Mouse (Mus musculus) pancreas, adult 10 weeks (tissue): ENCODE data around the gene Nr1i3. TPM values are rescaled to one million over a fixed set of nuclear protein-coding genes. Genes with fewer than 3 reads are reported as not detected.

Experiments used
- polyA plus RNA-seq: library from polyadenylated mRNA; stranded (reverse); fragments of 350-450 nt; fragmentation: Illumina TruSeq; extraction: RNeasy Lipid Tissue Mini Kit (QIAGEN cat#74804); gene quantifications from one replicate; pipeline ENCODE4 v1.2.3, GENCODE M21; 2015; ENCODE audit warnings: low read depth, low replicate concordance; ENCODE audit not compliant: insufficient read depth

The Nr1i3 gene
- polyA plus RNA-seq = not detected

GRCm38 (mm10) chr1:171213801-171214496 is at the start of gene Nr1i3:
Gene Nr1i3 (plus strand): TSS chr1:171213970.

GRCm38 (mm10) chr1:171195887-171196397 is 17.8 kb upstream of the Nr1i3 start, which contains the start of gene Pcp4l1:
Gene Pcp4l1 (minus strand): TSS chr1:171196268.

GRCm38 (mm10) chr1:171222238-171223155 is 8.7 kb downstream of the Nr1i3 start, which contains the start of gene Tomm40l:
Gene Tomm40l (minus strand): TSS chr1:171222514.

GRCm38 (mm10) chr1:171224857-171225256 is 11.1 kb downstream of the Nr1i3 start, which contains the start of gene Apoa2:
Gene Apoa2 (plus strand): TSS chr1:171225054.

GRCm38 (mm10) chr1:171234126-171234525 is 20.4 kb downstream of the Nr1i3 start, which contains the start of gene Fcer1g:
Gene Fcer1g (minus strand): TSS chr1:171234365.

GRCm38 (mm10) chr1:171249913-171250600 is 36.3 kb downstream of the Nr1i3 start, which contains the start of gene Adamts4:
Gene Adamts4 (plus strand): TSS chr1:171250421.

GRCm38 (mm10) chr1:171250680-171251593 is 37.2 kb downstream of the Nr1i3 start, which contains the start of gene Ndufs2:
Gene Ndufs2 (minus strand): TSS chr1:171251388.

GRCm38 (mm10) chr1:171269848-171270572 is 56.2 kb downstream of the Nr1i3 start, which contains the start of gene B4galt3:
Gene B4galt3 (plus strand): TSS chr1:171270328.

Other genes starting within 250 kb of the Nr1i3 start
- gene Fcgr2b, start 237.4 kb upstream of the Nr1i3 start, polyA plus RNA-seq = 6.6 TPM
- gene Fcgr4, start 195.1 kb upstream of the Nr1i3 start, polyA plus RNA-seq = 0.68 TPM
- 10.0 TPM for gene Fcgr3, start 149.0 kb upstream of the Nr1i3 start, polyA plus RNA-seq
- gene Cfap126, start 100.1 kb upstream of the Nr1i3 start, polyA plus RNA-seq = 1.6 TPM
- 17.8 TPM for gene Sdhc, start 63.4 kb upstream of the Nr1i3 start, polyA plus RNA-seq
- gene Mpz, start 63.3 kb upstream of the Nr1i3 start, polyA plus RNA-seq = 1.4 TPM
- 10.0 TPM for gene Pcp4l1, start 17.7 kb upstream of the Nr1i3 start, polyA plus RNA-seq
- gene Tomm40l, start 8.5 kb downstream of the Nr1i3 start, polyA plus RNA-seq = 19.5 TPM
- gene Apoa2, start 11.1 kb downstream of the Nr1i3 start, polyA plus RNA-seq = not detected
- gene Fcer1g, start 20.4 kb downstream of the Nr1i3 start, polyA plus RNA-seq = 14.0 TPM
- gene Adamts4, start 36.5 kb downstream of the Nr1i3 start, polyA plus RNA-seq = 0.94 TPM
- 77.8 TPM for gene Ndufs2, start 37.4 kb downstream of the Nr1i3 start, polyA plus RNA-seq
- gene B4galt3, start 56.4 kb downstream of the Nr1i3 start, polyA plus RNA-seq = 14.4 TPM
- 18.2 TPM for gene Ppox, start 67.2 kb downstream of the Nr1i3 start, polyA plus RNA-seq
- 16.4 TPM for gene Usp21, start 74.0 kb downstream of the Nr1i3 start, polyA plus RNA-seq
- 42.1 TPM for gene Ufc1, start 81.1 kb downstream of the Nr1i3 start, polyA plus RNA-seq
- 12.2 TPM for gene Dedd, start 115.2 kb downstream of the Nr1i3 start, polyA plus RNA-seq
- 13.2 TPM for gene Nit1, start 131.7 kb downstream of the Nr1i3 start, polyA plus RNA-seq
- 9.1 TPM for gene Pfdn2, start 131.7 kb downstream of the Nr1i3 start, polyA plus RNA-seq
- not detected for gene Klhdc9, start 146.8 kb downstream of the Nr1i3 start, polyA plus RNA-seq
- gene Nectin4, start 156.1 kb downstream of the Nr1i3 start, polyA plus RNA-seq = 0.87 TPM
- gene Arhgap30, start 175.0 kb downstream of the Nr1i3 start, polyA plus RNA-seq = 1.7 TPM
- gene Usf1, start 197.3 kb downstream of the Nr1i3 start, polyA plus RNA-seq = 36.3 TPM
- gene Tstd1, start 204.9 kb downstream of the Nr1i3 start, polyA plus RNA-seq = 12.7 TPM
- gene F11r, start 223.6 kb downstream of the Nr1i3 start, polyA plus RNA-seq = 23.8 TPM